Mouse (Mus musculus) Muller cell, postnatal 12 days (primary cell): ENCODE measurements around the gene St7.
"Not testable (repeated sequence)": the region's sequence is repeated elsewhere in the genome, so short reads cannot be mapped to it uniquely, and the experiment has no call there.

Source experiments
- DNase-seq: peaks from one replicate; pipeline ENCODE4 v3.0.0-alpha.2; 2015; ENCODE audit errors: inconsistent ontology term

The St7 gene

GRCm38 (mm10) chr6:17692647-17693046 lies at the start of gene St7:
St7 (plus strand) TSS chr6:17692933.
- DNase-seq = no peak

GRCm38 (mm10) chr6:17646107-17646506 lies 46.6 kb upstream of the St7 start:
- no peak for DNase-seq

GRCm38 (mm10) chr6:17652132-17652531 lies 40.6 kb upstream of the St7 start:
- no peak for DNase-seq

GRCm38 (mm10) chr6:17655080-17655479 lies 37.7 kb upstream of the St7 start:
- no peak for DNase-seq

GRCm38 (mm10) chr6:17657308-17657707 lies 35.4 kb upstream of the St7 start:
- DNase-seq = no peak

- no peak for DNase-seq
Observed at GRCm38 (mm10) chr6:17665348-17665747, 27.4 kb upstream of the St7 start.

GRCm38 (mm10) chr6:17666024-17666423 lies 26.7 kb upstream of the St7 start:
- no peak for DNase-seq

- peak; percentile 5 for DNase-seq
Observed at GRCm38 (mm10) chr6:17667813-17668212, 24.9 kb upstream of the St7 start.

GRCm38 (mm10) chr6:17668334-17668733 lies 24.4 kb upstream of the St7 start:
- no peak for DNase-seq

GRCm38 (mm10) chr6:17669826-17670225 lies 22.9 kb upstream of the St7 start:
- no peak for DNase-seq

GRCm38 (mm10) chr6:17675019-17675756 lies 17.5 kb upstream of the St7 start:
- peak; percentile 67 for DNase-seq

GRCm38 (mm10) chr6:17677008-17677407 lies 15.7 kb upstream of the St7 start:
- DNase-seq = no peak

- DNase-seq = no peak
Observed at GRCm38 (mm10) chr6:17680266-17680925, 12.3 kb upstream of the St7 start.

- DNase-seq = no peak
Observed at GRCm38 (mm10) chr6:17681810-17682209, 10.9 kb upstream of the St7 start.

- DNase-seq = no peak
Observed at GRCm38 (mm10) chr6:17688676-17689075, 4.1 kb upstream of the St7 start.

- peak; percentile 77 for DNase-seq
Observed at GRCm38 (mm10) chr6:17693726-17694549, 1.2 kb downstream of the St7 start.

- DNase-seq = peak; percentile 92
Observed at GRCm38 (mm10) chr6:17694550-17694951, 1.8 kb downstream of the St7 start.

GRCm38 (mm10) chr6:17696321-17696734 lies 3.6 kb downstream of the St7 start:
- DNase-seq = peak; percentile 16

GRCm38 (mm10) chr6:17700936-17701612 lies 8.3 kb downstream of the St7 start:
- DNase-seq = no peak

- not testable (repeated sequence) for DNase-seq
Observed at GRCm38 (mm10) chr6:17704038-17704437, 11.3 kb downstream of the St7 start.

- no peak for DNase-seq
Observed at GRCm38 (mm10) chr6:17705973-17706372, 13.2 kb downstream of the St7 start.

- DNase-seq = no peak
Observed at GRCm38 (mm10) chr6:17718978-17719377, 26.2 kb downstream of the St7 start.
